Mouse (Mus musculus) limb, embryonic 14.5 days (tissue): Measurements from ENCODE around the gene Nr3c2. TPM values are rescaled to one million over a fixed set of nuclear protein-coding genes. Genes with fewer than 3 reads are reported as not detected.

Experiments
- ATAC-seq: fragments of 200-750 bp; cut with Nextera tagmentation; 2 replicates; pipeline ENCODE4 v1.8.0; 2017; ENCODE audit warnings: low read depth, moderate number of reproducible peaks, moderate TSS enrichment; ENCODE audit not compliant: low FRiP score
- DNase-seq: peaks from one replicate; pipeline ENCODE4 v3.0.0-alpha.2; 2015; ENCODE audit warnings: low spot score
- H3K27ac ChIP-seq: fragments of 300-500 bp; sonication (generic); replicated peaks from 2 replicates; pipeline ENCODE4 v1.5.1; 2014; ENCODE audit warnings: low read depth, mild to moderate bottlenecking, low read length, moderate library complexity, mixed read lengths
- H3K27me3 ChIP-seq: fragments of 300-500 bp; sonication (generic); 2 replicates; pipeline ENCODE4 v1.6.1; 2014; ENCODE audit warnings: low read length, mixed read lengths; ENCODE audit not compliant: control insufficient read depth, insufficient read depth
- H3K36me3 ChIP-seq: fragments of 300-500 bp; sonication (generic); 2 replicates; pipeline ENCODE4 v1.6.1; 2014; ENCODE audit warnings: mild to moderate bottlenecking, low read length, moderate library complexity, mixed read lengths; ENCODE audit not compliant: control insufficient read depth, insufficient read depth
- H3K4me1 ChIP-seq: fragments of 300-500 bp; sonication (generic); 2 replicates; pipeline ENCODE4 v1.6.1; 2014; ENCODE audit warnings: antibody characterized with exemption, low read length, mixed read lengths; ENCODE audit not compliant: control insufficient read depth, insufficient read depth
- H3K4me2 ChIP-seq: fragments of 300-500 bp; sonication (generic); replicated peaks from 2 replicates; pipeline ENCODE4 v1.6.1; 2014; ENCODE audit warnings: low read depth, mild to moderate bottlenecking, low read length, moderate library complexity; ENCODE audit not compliant: severe bottlenecking
- H3K4me3 ChIP-seq: fragments of 300-500 bp; sonication (generic); replicated peaks from 2 replicates; pipeline ENCODE4 v1.5.1; 2014; ENCODE audit warnings: low read length
- H3K9ac ChIP-seq: fragments of 300-500 bp; sonication (generic); 2 replicates; pipeline ENCODE4 v1.6.1; 2014; ENCODE audit warnings: mild to moderate bottlenecking, low read depth, low read length, moderate library complexity; ENCODE audit not compliant: severe bottlenecking
- H3K9me3 ChIP-seq: fragments of 300-500 bp; sonication (generic); 2 replicates; pipeline ENCODE4 v1.6.1; 2016; ENCODE audit warnings: low read length; ENCODE audit not compliant: control insufficient read depth
- POLR2A ChIP-seq: fragments of 200-500 bp; IDR thresholded peaks from 2 replicates; pipeline ENCODE4 v1.8.0; 2012; ENCODE audit warnings: inconsistent platforms, mild to moderate bottlenecking, moderate library complexity, borderline replicate concordance; ENCODE audit not compliant: insufficient read depth, insufficient read length; ENCODE audit errors: extremely low read depth
- WGBS: fragments of 180-500 bp; shearing (Covaris S2); extraction: QIAGEN DNeasy Blood & Tissue Kit; methylation state at CpG from one replicate; pipeline ENCODE4 v1.1.7; 2014; 5-methylcytosine and 5-hydroxymethylcytosine counted together
- polyA plus RNA-seq, 2 experiments: library from polyadenylated mRNA; depleted of rRNA in 1 of 2; stranded (reverse) in 1 of 2; unstranded in 1 of 2; fragments of >200 nt; fragmentation: Nextera tagmentation in 1 of 2; extraction: Ambion mirVana in 1 of 2; gene quantifications; 2 replicates each; pipeline versions ENCODE4 v1.2.1 to v1.2.3; 2012 to 2014

Nr3c2 gene
- polyA plus RNA-seq, 2 experiments = 2.1 to 6.1 TPM

DNA sequence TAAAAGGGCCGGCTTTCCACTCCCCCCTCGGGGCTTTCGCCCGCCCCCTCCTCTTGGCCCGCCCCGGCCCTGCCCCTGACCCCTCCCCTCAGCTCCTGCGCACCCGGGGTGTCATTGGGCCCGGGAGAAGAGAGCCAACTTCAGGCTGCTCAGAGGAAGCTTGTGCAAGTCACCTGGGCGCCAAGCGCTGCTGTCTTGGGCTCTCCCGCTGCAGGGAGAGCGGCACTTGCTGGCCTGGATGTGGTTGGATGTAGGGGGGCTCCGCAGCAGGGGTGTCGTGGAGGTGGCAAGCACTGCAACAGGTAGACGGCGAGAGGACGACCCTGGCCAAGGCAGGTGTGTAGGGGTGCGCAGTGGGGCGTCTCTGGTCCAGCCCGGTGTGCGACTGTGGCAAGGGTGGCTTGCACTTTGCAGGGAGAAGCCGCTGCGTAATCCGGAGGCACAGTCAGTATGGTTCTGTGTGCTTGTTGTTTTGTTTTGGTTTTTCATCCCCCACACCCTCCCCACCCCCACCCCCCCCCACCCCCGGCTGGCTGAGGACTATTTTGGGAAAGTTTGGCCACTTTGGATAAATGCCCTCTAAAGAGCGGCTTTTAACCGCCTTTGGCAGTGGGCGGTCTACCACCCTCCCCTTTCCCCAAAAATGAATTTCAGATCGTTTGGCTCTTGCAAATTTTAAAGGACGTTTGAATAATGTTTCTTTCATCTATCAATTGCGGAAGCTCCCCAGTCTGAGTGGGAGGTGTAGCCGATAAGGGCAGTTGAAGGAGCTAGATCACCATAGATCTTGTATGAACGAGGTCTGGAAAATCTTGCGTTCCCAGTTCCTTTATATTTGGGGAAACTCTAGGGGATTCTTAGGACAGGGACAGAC is 3.2 kb downstream of the Nr3c2 start:
- TF ChIP-seq POLR2A = no peak
- ATAC-seq = no peak

DNA sequence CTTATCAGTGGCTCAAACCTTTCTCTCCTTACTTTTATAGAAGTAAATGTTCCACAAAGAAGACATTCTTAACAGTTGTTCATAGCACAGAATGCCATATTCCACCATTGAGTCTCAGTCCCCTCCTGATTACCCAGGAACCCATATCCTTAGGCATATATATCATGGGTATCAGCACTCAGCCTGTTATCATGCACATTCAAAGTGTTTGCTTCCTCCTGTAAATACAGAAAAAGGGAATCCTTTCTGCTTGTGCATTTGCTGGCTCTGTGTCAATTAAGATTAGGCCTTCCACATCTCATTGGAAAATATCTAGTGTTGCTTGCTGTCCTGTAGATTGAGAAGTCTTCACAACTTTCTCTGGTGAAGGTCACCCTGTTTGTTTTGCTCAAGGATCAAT is 12.0 kb downstream of the Nr3c2 start:
- Histone ChIP-seq H3K4me2 (no peak overlapping the region), H3K27ac (no peak overlapping the region), H3K36me3 (no peaks in the 10 kb centered on the region), H3K4me1 (no peaks in the 10 kb centered on the region), H3K9me3 (no peaks in the 10 kb centered on the region), H3K27me3 (no peaks in the 10 kb centered on the region), H3K4me3 (no peak overlapping the region), H3K9ac (no peak overlapping the region)
- no peak for ATAC-seq
- DNase-seq = no peak
- no peak for TF ChIP-seq POLR2A

More for the DNA sequence above, 3.2 kb downstream of the Nr3c2 start:
- Histone ChIP-seq H3K4me2 (peak overlapping the region; percentile 99), H3K9ac (peak overlapping the region; percentile 44), H3K9me3 (no peaks in the 10 kb centered on the region), H3K27me3 (peaks cover 46% of the 10 kb centered on the region), H3K27ac (no peak overlapping the region), H3K4me1 (no peaks in the 10 kb centered on the region), H3K36me3 (no peaks in the 10 kb centered on the region), H3K4me3 (peak overlapping the region; percentile 63)
- DNase-seq = no peak
- under 1% methylated on average over 30 of the region's 35 CpGs for WGBS

DNA sequence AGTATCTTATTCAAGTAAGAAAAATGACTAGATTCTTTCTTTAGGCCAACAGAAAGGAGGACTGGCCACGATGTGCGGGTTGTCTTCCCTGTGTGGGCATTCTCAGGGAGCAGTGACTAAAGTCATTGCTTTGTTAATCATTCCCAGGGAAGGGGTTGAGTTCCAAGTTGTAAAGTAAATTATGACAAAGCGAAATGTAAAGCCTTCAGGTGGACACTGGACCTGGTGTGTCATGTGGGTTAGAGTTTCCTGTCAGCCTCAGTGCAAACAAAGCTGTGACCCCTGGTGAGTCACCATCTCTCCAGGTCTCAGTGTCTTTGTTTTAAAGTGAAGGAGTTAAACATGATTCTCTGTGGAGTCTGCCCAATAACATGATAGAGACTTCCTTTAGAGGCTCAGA is 13.4 kb downstream of the Nr3c2 start:
- Histone ChIP-seq H3K9ac (no peak overlapping the region), H3K4me3 (no peak overlapping the region), H3K27ac (no peak overlapping the region), H3K4me1 (no peaks in the 10 kb centered on the region), H3K4me2 (no peak overlapping the region), H3K36me3 (no peaks in the 10 kb centered on the region), H3K27me3 (no peaks in the 10 kb centered on the region), H3K9me3 (no peaks in the 10 kb centered on the region)
- 87% methylated on average over 3 of the region's 3 CpGs for WGBS
- ATAC-seq (no peak), DNase-seq (no peak)
- no peak for TF ChIP-seq POLR2A

DNA sequence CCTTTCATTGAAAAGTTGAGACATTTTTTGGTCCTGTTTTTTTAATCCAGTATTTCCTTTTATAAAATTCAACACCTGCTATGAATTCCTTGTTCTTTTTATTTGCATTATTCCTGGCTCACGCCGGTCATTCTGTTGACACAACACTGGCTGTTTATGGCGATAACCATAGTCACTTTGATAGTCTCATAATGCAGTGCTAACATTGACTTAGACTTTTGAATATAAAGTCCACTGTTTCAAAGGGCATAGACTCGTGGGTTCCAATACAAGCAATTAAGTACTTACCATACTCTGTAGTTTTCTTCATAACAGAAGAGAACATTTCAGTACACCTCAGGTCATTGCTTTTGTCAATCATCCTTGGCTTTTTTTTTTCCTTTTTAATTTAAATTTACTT is 14.0 kb downstream of the Nr3c2 start:
- H3K9me3 ChIP-seq = no peaks in the 10 kb centered on the region
- H3K4me3 ChIP-seq = no peak overlapping the region
- H3K27me3 ChIP-seq = no peaks in the 10 kb centered on the region
- no peaks in the 10 kb centered on the region for H3K4me1 ChIP-seq
- ATAC-seq (no peak), DNase-seq (no peak)
- no peaks in the 10 kb centered on the region for H3K36me3 ChIP-seq
- no peak for TF ChIP-seq POLR2A
- 80% methylated on average over 4 of the region's 4 CpGs for WGBS
- no peak overlapping the region for H3K9ac ChIP-seq
- no peak overlapping the region for H3K27ac ChIP-seq
- no peak overlapping the region for H3K4me2 ChIP-seq

DNA sequence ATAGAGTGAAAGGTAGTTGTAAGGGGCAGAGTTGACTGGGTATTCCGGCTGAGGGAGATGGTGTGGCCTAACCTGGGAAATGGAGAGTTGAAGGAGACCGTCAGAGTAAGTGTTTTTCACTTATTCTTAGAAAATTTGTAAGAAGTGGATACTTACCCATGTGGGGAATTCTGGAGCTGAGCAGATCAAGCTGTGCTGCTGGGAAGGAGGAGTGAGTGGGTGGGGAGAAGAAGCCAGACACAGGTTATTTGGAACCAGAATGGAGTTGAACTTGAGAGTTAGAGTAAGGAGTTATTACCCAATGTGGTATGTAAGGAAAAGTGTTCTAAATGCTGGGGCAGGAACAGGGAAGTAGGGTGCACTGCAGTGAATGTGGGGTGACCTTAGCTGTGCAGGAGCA is 16.0 kb downstream of the Nr3c2 start:
- 91% methylated on average over 2 of the region's 2 CpGs for WGBS
- ATAC-seq = no peak
- no peaks in the 10 kb centered on the region for H3K9me3 ChIP-seq

More for the DNA sequence above, 16.0 kb downstream of the Nr3c2 start:
- no peak for TF ChIP-seq POLR2A
- no peaks in the 10 kb centered on the region for H3K4me1 ChIP-seq
- no peaks in the 10 kb centered on the region for H3K36me3 ChIP-seq
- no peak overlapping the region for H3K27ac ChIP-seq
- H3K9ac ChIP-seq = no peak overlapping the region
- DNase-seq = no peak
- no peak overlapping the region for H3K4me3 ChIP-seq
- no peak overlapping the region for H3K4me2 ChIP-seq
- H3K27me3 ChIP-seq = no peaks in the 10 kb centered on the region
